Mouse (Mus musculus) midbrain, embryonic 14.5 days (tissue): ENCODE results near the gene Apof. TPM values are rescaled to one million over a fixed set of nuclear protein-coding genes. Genes with fewer than 3 reads are reported as not detected.
"Not testable (repeated sequence)": the region's sequence is repeated elsewhere in the genome, so short reads cannot be mapped to it uniquely, and the experiment has no call there.

Experiments used
- ATAC-seq: fragments of 200-750 bp; cut with Nextera tagmentation; 2 replicates; pipeline ENCODE4 v1.8.0; 2017; ENCODE audit warnings: moderate number of reproducible peaks, moderate library complexity; ENCODE audit not compliant: low FRiP score, low TSS enrichment
- DNase-seq: peaks from one replicate; pipeline ENCODE4 v3.0.0-alpha.2; 2015
- H3K27ac ChIP-seq: fragments of 300-500 bp; sonication (generic); replicated peaks from 2 replicates; pipeline ENCODE4 v1.5.1; 2014; ENCODE audit warnings: mild to moderate bottlenecking, low read depth, low read length, moderate library complexity
- H3K27me3 ChIP-seq: fragments of 300-500 bp; sonication (generic); 2 replicates; pipeline ENCODE4 v1.6.1; 2014; ENCODE audit warnings: low read length, control low read depth, mixed read lengths; ENCODE audit not compliant: control insufficient read depth, insufficient read depth
- H3K36me3 ChIP-seq: fragments of 300-500 bp; sonication (generic); 2 replicates; pipeline ENCODE4 v1.6.1; 2014; ENCODE audit warnings: low read length, control low read depth; ENCODE audit not compliant: control insufficient read depth, insufficient read depth
- H3K4me1 ChIP-seq: fragments of 300-500 bp; sonication (generic); 2 replicates; pipeline ENCODE4 v1.6.1; 2014; ENCODE audit warnings: mild to moderate bottlenecking, antibody characterized with exemption, low read length, control low read depth; ENCODE audit not compliant: control insufficient read depth, insufficient read depth
- H3K4me2 ChIP-seq: fragments of 300-500 bp; sonication (generic); 2 replicates; pipeline ENCODE4 v1.6.1; 2014; ENCODE audit warnings: mild to moderate bottlenecking, low read length, moderate library complexity
- H3K4me3 ChIP-seq: fragments of 300-500 bp; sonication (generic); replicated peaks from 2 replicates; pipeline ENCODE4 v1.5.1; 2014; ENCODE audit warnings: low read depth, low read length
- H3K9ac ChIP-seq: fragments of 300-500 bp; sonication (generic); replicated peaks from 2 replicates; pipeline ENCODE4 v1.6.1; 2014; ENCODE audit warnings: mild to moderate bottlenecking, low read length, moderate library complexity
- H3K9me3 ChIP-seq: fragments of 300-500 bp; sonication (generic); 2 replicates; pipeline ENCODE4 v1.6.1; 2016; ENCODE audit warnings: low read length, control low read depth, mixed read lengths; ENCODE audit not compliant: control insufficient read depth
- WGBS: fragments of 180-500 bp; shearing (Covaris S2); extraction: QIAGEN DNeasy Blood & Tissue Kit; methylation state at CpG from one replicate; pipeline ENCODE4 v1.1.7; 2014; 5-methylcytosine and 5-hydroxymethylcytosine counted together
- polyA plus RNA-seq: library from polyadenylated mRNA; unstranded; fragments of >200 nt; fragmentation: Nextera tagmentation; extraction: Ambion mirVana; gene quantifications from 2 replicates; pipeline ENCODE4 v1.2.1, GENCODE M21; 2014

The Apof gene
- polyA plus RNA-seq, 1 experiment from 2014 or later: not detected

DNA sequence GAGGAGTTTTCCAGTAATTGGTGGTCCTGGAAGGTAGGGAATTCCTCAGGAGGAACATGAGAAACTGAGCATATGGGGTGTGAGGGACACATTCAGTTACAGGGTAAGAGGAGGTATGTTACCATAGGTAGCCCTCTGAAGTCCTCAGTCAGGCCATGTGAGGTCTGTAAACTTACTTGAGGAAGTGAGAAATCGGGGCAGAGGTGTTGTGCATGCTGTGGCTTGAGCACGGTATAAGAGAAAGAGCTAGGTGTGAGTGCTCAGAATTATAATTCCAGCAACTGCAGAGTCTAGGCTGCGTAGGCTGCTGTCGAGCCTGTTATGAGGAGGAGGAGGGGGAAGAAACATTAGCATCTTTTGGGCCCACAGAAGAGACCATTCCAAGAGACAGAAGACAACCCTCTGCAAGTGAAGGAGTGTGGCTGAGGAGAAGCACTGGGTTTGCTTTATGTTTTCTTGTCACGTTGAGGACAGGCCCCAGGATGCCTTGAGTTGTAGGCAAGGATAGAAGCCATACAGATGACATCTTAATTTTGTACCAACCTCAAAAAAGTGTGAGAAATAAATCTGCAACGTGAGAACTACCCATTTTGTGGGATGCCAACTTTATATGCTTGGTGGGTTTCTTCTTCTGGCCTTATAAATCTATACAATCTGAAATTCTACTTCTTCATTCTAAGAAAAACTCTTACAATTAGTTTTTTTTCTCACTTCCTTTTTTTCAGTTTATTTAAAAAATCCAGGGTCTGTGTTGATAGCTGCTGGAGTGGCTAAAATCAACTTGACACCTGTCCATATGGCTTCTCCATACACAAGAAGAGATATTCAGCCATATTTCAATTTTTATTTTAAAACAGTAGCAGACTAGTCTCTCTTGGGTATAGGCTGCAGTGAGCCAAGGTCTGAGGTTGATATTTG lies 4.8 kb upstream of the Apof start:
- Histone ChIP-seq H3K36me3 (no peaks in the 10 kb centered on the region), H3K9ac (no peak overlapping the region), H3K4me2 (no peak overlapping the region), H3K27me3 (no peaks in the 10 kb centered on the region), H3K27ac (no peak overlapping the region), H3K4me3 (no peak overlapping the region), H3K9me3 (no peaks in the 10 kb centered on the region), H3K4me1 (no peaks in the 10 kb centered on the region)
- DNase-seq (no peak), ATAC-seq (no peak)
- WGBS: 78% methylated on average over 6 of the region's 6 CpGs

DNA sequence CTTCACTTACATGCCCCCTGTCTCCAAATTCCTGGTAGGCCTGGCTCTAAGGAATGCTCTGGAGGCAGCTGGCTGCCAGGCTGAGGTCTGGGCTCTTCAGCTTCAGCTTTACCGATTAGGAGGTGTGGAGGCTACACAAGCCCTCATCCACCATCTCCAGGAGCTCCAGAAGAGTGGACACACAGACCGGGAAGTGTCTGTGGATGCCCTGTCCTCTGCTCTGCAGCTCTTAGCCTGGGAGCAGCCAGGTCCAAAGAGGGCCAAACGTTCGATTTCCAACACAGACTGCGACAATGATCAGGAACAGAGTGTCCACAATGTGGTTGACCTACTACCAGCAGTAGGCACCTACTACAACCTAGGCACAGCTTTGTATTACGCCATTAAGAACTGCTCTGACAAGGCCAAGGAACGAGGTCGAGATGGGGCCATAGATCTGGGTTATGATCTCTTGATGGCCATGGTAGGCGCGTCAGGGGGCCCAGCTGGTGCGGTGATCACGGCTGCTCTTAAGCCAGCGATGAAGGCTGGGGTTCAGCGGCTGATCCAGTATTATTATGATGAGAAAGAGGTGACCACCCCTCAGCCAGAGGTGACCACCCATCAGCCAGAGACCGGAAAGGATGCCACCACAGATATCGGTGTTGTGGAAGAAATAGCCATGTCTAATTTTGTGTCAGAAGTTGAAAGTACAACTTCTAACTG lies 887 bp downstream of the Apof start:
- no peak overlapping the region for H3K4me3 ChIP-seq
- no peaks in the 10 kb centered on the region for H3K36me3 ChIP-seq
- no peak overlapping the region for H3K9ac ChIP-seq
- no peaks in the 10 kb centered on the region for H3K4me1 ChIP-seq
- H3K4me2 ChIP-seq: peak overlapping the region; percentile 67
- H3K9me3 ChIP-seq: no peaks in the 10 kb centered on the region
- H3K27ac ChIP-seq: no peak overlapping the region
- no peaks in the 10 kb centered on the region for H3K27me3 ChIP-seq
- WGBS: 89% methylated on average over 16 of the region's 16 CpGs
- ATAC-seq (no peak), DNase-seq (no peak)

DNA sequence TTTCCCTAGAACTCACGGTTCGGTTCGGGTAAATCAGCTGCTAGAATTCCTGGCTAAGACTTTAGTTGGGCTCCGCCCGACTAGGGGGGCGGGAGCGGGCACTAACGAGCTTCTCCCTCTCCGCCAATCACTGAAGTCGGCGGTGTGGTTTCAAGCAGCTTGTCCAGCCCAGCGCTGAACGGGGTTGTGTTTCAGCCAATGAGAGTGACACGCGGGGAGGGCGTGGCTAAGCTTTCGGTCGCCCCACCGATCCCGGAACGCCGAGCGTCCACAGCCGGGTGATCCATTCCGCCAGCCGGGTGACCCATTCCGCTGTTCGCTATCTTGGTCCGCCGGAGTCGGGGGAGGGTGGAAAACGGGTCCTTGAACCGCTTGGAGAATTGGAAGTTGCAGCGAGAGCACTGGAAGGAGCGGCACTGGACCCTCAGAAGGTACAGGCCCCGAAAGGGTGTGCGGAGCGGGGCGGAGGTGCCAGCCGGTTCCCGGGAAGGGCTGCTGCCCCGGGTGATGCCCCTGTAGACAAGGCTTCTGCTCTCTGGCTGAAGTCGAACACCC lies 1.9 kb downstream of the Apof start, which contains the start of gene Stat2:
Stat2 (plus strand) TSS at position 273 of the 555 bp plus-strand sequence.
- DNase-seq: peak; percentile 97
- H3K27ac ChIP-seq: peak within 1 kb of the TSS; percentile 83
- no peaks in the 10 kb centered on the region for H3K4me1 ChIP-seq
- H3K9ac ChIP-seq: peak within 1 kb of the TSS; percentile 57
- under 1% methylated on average over 43 of the region's 43 CpGs for WGBS
- H3K4me3 ChIP-seq: peak within 1 kb of the TSS; percentile 55
- peak within 1 kb of the TSS; percentile 67 for H3K4me2 ChIP-seq
- no peaks in the 10 kb centered on the region for H3K9me3 ChIP-seq
- ATAC-seq: peak; percentile 99
- no peaks in the 10 kb centered on the region for H3K36me3 ChIP-seq
- no peaks in the 10 kb centered on the region for H3K27me3 ChIP-seq

DNA sequence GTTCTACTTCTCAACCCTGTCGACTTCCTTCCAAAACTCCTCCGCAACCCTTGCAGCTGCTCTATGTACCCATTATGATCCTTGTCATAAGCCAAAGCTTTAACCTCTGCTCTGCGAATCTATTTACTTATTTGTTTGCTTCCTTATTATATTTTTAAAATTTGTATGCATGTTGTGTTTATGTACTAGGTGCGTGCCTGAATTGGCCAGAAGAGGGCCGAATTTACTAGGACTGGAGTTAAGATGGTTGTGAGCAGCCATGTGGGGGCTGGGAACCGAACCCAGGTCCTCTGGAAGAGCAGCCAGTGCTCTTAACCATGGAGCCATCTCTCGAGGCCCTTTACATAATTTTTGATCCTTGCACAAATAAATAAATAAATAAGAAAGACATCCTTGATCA lies 2.4 kb downstream of the Apof start:
- WGBS: 46% methylated on average over 7 of the region's 7 CpGs
- Histone ChIP-seq H3K27ac (peak overlapping the region; percentile 83), H3K27me3 (no peaks in the 10 kb centered on the region), H3K36me3 (no peaks in the 10 kb centered on the region), H3K4me2 (peak overlapping the region; percentile 67), H3K9ac (peak overlapping the region; percentile 57), H3K9me3 (no peaks in the 10 kb centered on the region), H3K4me3 (peak overlapping the region; percentile 55), H3K4me1 (no peaks in the 10 kb centered on the region)
- DNase-seq: no peak
- ATAC-seq: no peak

DNA sequence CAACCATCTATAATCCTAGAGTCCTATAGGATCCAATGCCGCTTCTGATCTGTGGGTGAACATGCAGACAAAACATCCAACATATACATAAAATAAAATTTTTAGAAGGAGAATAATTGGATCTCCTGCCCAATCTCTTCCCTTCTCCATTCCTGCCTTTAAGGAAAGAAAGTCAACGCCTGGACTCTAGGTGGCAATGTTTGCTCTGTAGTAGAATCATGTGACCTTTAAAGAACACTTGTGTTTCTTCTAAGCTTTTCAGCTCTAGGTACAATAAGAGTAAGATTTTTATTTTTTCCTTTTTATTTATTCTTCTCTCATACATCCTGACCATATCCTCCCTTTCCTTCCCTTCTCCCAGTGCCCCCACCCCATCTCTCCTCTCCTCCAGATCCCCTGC lies 3.4 kb downstream of the Apof start:
- no peak overlapping the region for H3K27ac ChIP-seq
- no peaks in the 10 kb centered on the region for H3K27me3 ChIP-seq
- no peaks in the 10 kb centered on the region for H3K9me3 ChIP-seq
- H3K4me2 ChIP-seq: no peak overlapping the region
- no peak for ATAC-seq
- H3K36me3 ChIP-seq: peaks cover 6% of the 10 kb centered on the region
- no peak overlapping the region for H3K9ac ChIP-seq
- no peak overlapping the region for H3K4me3 ChIP-seq
- no peaks in the 10 kb centered on the region for H3K4me1 ChIP-seq
- WGBS: 70% methylated on average over 2 of the region's 2 CpGs
- DNase-seq: no peak

DNA sequence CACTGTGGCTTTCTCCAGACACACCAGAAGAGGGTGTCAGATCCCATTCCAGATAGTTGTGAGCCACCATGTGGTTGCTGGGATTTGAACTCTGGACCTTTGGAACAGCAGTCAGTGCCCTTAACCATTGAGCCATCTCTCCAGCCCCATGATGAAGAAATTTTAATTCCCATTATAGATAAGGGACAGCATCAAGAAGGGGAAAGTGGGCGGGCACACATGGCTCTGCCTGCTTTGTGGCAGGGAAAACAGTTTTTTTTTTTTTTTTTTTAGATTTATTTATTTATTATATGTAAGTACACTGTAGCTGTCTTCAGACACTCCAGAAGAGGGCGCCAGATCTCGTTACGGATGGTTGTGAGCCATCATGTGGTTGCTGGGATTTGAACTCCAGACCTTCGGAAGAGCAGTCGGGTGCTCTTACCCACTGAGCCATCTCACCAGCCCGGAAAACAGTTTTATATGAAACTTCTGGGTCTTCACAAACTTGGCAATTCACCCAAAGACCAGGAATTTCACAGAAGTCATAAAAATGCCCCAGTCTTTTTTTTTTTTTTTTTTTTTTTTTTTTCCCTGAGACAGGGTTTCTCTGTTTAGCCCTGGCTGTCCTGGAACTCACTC lies 4.5 kb downstream of the Apof start:
- not testable (repeated sequence) for H3K4me3 ChIP-seq, H3K9ac ChIP-seq, H3K9me3 ChIP-seq, H3K27me3 ChIP-seq, DNase-seq, H3K4me1 ChIP-seq, ATAC-seq, H3K27ac ChIP-seq, H3K4me2 ChIP-seq
- peaks cover 14% of the 10 kb centered on the region for H3K36me3 ChIP-seq
- WGBS: 91% methylated on average over 4 of the region's 7 CpGs

DNA sequence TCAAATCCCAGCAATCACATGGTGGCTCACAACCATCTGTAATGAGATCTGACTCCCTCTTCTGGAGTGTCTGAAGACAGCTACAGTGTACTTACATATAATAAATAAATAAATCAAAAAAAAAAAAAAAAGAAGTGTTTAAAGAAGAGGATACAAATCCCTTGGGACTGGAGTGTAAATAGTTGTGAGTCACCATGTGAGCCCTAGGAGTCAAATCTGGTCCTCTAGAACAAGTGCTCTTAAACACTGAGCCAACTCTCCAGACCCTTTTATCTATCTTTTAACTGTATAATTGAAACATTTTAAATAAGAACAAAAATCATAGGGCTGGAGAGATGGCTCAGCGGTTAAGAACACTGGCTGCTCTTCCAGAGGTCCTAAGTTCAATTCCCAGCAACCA lies 6.9 kb downstream of the Apof start:
- H3K9me3 ChIP-seq, H3K4me3 ChIP-seq, DNase-seq, H3K27ac ChIP-seq, ATAC-seq, H3K27me3 ChIP-seq, H3K9ac ChIP-seq, H3K4me1 ChIP-seq, H3K4me2 ChIP-seq: not testable (repeated sequence)
- peaks cover 28% of the 10 kb centered on the region for H3K36me3 ChIP-seq
- 100% methylated on average over 1 of the region's 1 CpGs for WGBS

DNA sequence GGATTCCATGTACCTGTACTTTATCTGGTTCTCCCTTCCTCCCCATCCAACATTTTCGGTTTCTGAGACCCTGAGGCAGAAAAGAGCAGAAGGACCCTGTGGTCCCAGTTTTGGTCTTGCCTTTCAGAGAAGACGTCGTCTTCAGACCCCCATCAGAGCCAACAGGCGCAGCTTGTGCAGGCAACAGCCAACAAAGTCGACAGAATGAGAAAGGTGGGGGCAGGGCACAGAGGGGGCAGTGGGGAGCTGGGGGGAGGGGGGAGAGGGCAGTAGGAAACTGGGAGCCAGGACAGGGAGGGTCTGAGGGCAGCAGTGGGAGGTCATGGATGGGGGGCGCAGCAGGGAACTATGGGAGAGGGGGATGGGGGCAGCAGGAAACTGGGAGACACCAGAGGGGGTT lies 9.7 kb downstream of the Apof start:
- DNase-seq (no peak), ATAC-seq (no peak)
- Histone ChIP-seq H3K27ac (no peak overlapping the region), H3K9me3 (no peaks in the 10 kb centered on the region), H3K4me2 (no peak overlapping the region), H3K4me3 (no peak overlapping the region), H3K4me1 (no peaks in the 10 kb centered on the region), H3K36me3 (peaks cover 56% of the 10 kb centered on the region), H3K27me3 (no peaks in the 10 kb centered on the region), H3K9ac (no peak overlapping the region)
- WGBS: 60% methylated on average over 6 of the region's 6 CpGs
